Mouse (Mus musculus): Measurements from ENCODE around the gene Pafah1b1. TPM values are rescaled to one million over a fixed set of nuclear protein-coding genes. Genes with fewer than 3 reads are reported as not detected.

Pafah1b1 gene
- polyA plus RNA-seq, 1 experiment from 2014 or later = 59.8 TPM

DNA sequence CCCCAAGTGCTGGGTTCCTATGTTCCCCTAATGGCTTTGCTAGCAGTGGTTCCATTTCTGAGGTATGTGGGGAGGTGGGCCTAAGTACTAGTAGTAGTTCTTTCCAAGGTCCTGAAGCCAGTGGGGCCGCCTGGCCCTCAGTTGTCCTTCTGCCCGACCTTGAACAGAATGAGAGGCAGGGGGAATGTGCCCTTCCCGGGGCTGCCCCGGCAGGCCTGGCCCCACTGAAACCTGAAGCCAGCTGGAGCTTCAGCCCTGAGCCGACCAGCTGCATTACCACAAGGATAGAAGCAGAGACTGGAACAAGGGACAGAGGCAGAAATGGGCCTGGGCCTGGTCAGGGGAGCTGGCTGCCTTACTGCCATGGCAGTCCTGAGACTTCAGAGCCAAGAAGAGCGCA lies 71.1 kb downstream of the Pafah1b1 start:
- WGBS = 74% methylated on average over 6 of the region's 6 CpGs
- H3K36me3 ChIP-seq = peaks cover 14% of the 10 kb centered on the region

DNA sequence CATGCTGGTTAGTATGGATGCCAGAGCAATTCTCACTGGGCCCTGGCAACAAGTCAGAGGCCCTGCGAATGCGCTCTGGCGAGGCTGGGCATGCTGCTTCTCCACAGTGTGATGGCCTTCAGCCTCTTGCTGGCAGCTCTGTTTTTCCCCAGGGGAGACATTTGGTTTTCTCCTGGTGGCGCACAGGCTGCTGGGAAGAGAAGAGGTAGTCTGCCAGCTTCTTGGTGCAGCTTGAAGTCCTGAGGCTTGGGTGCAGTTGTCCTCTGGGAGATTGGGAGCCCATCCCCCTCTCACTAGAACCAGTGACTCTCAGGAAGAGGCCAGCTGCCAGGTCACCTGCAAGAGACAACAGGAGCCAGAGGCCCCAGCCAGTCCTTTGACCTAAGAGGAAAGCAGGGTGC lies 71.7 kb downstream of the Pafah1b1 start:
- H3K9me3 ChIP-seq = no peaks in the 10 kb centered on the region
- H3K9ac ChIP-seq (replicated peaks) = no peak overlapping the region
- H3K4me2 ChIP-seq (replicated peaks) = no peak overlapping the region
- 67% methylated on average over 4 of the region's 4 CpGs for WGBS
- peaks cover 28% of the 10 kb centered on the region for H3K4me1 ChIP-seq
- peaks cover 8% of the 10 kb centered on the region for H3K36me3 ChIP-seq
- no peak overlapping the region for H3K27ac ChIP-seq (replicated peaks)
- H3K27me3 ChIP-seq = no peaks in the 10 kb centered on the region
- no peak for ATAC-seq (replicated peaks)
- no peak overlapping the region for H3K4me3 ChIP-seq

More for the DNA sequence above, 71.1 kb downstream of the Pafah1b1 start:
- Histone ChIP-seq H3K4me2 (replicated peaks) (no peak overlapping the region), H3K4me1 (peaks cover 27% of the 10 kb centered on the region), H3K4me3 (no peak overlapping the region), H3K9me3 (no peaks in the 10 kb centered on the region), H3K9ac (replicated peaks) (no peak overlapping the region), H3K27ac (replicated peaks) (no peak overlapping the region), H3K27me3 (no peaks in the 10 kb centered on the region)
- ATAC-seq (replicated peaks) = no peak

DNA sequence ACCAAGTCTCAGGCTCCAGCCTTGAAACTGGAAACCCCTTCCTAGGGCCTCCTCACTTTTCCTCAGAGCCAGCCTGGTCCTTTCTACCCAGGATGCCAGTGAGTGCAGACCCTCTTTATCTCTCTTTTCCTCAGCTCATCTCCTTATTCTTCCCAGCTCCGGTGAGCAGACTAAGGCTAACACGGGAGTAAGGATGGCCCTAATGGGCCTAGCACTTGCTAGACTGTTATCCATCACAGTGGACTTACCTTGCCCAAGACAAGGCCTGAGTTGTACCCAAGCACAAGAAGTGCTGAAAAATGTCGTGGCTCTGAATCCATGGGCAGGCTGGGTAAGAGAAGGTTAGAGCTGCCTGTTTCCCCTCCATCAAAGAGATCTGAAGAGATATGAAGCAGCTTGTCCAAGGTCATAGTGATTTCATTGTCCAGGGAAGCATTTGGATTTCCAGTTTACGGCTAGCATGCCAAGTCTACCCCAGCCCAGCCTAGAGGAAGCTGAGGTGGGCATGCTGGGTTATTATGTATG lies 73.8 kb downstream of the Pafah1b1 start:
- Histone ChIP-seq H3K4me2 (replicated peaks) (peak overlapping the region; percentile 86), H3K4me3 (no peak overlapping the region; the same call in 1 of the 2 replicates), H3K36me3 (no peaks in the 10 kb centered on the region), H3K9ac (replicated peaks) (0 out of 2 replicates have a peak overlapping the region, but pooled peaks have one; percentile 85), H3K27ac (replicated peaks) (no peak overlapping the region), H3K4me1 (peaks cover 28% of the 10 kb centered on the region), H3K9me3 (no peaks in the 10 kb centered on the region), H3K27me3 (no peaks in the 10 kb centered on the region)
- no peak for ATAC-seq (replicated peaks)
- WGBS = 64% methylated on average over 4 of the region's 4 CpGs

GRCm38 (mm10) chr11:74649647-74650551 lies 74.6 kb downstream of the Pafah1b1 start:
- H3K4me2 ChIP-seq (replicated peaks) = peak overlapping the region; percentile 86
- H3K27me3 ChIP-seq = no peaks in the 10 kb centered on the region
- WGBS = 2% methylated on average over 50 of the region's 53 CpGs
- H3K27ac ChIP-seq (replicated peaks) = peak overlapping the region; percentile 75; the same call in 1 of the 2 replicates
- ATAC-seq (replicated peaks) = peak; percentile 55
- no peaks in the 10 kb centered on the region for H3K36me3 ChIP-seq
- H3K9ac ChIP-seq (replicated peaks) = peak overlapping the region; percentile 85
- no peaks in the 10 kb centered on the region for H3K9me3 ChIP-seq
- H3K4me3 ChIP-seq = peak overlapping the region; percentile 100
- H3K4me1 ChIP-seq = peaks cover 28% of the 10 kb centered on the region

- no peaks in the 10 kb centered on the region for H3K27me3 ChIP-seq
- H3K9me3 ChIP-seq = no peaks in the 10 kb centered on the region
- H3K4me2 ChIP-seq (replicated peaks) = peak within 1 kb of the TSS; percentile 86
- H3K9ac ChIP-seq (replicated peaks) = peak within 1 kb of the TSS; percentile 85
- ATAC-seq (replicated peaks) = peak; percentile 92
- H3K4me3 ChIP-seq = peak within 1 kb of the TSS; percentile 100
- no peaks in the 10 kb centered on the region for H3K36me3 ChIP-seq
- H3K27ac ChIP-seq (replicated peaks) = peak within 1 kb of the TSS; percentile 75
- H3K4me1 ChIP-seq = peaks cover 28% of the 10 kb centered on the region
- under 1% methylated on average over 57 of the region's 58 CpGs for WGBS
Measured at GRCm38 (mm10) chr11:74649095-74649646, 75.3 kb downstream of the Pafah1b1 start, which contains the start of gene Cluh. Gene Cluh, plus strand, starts transcription at chr11:74649495.

DNA sequence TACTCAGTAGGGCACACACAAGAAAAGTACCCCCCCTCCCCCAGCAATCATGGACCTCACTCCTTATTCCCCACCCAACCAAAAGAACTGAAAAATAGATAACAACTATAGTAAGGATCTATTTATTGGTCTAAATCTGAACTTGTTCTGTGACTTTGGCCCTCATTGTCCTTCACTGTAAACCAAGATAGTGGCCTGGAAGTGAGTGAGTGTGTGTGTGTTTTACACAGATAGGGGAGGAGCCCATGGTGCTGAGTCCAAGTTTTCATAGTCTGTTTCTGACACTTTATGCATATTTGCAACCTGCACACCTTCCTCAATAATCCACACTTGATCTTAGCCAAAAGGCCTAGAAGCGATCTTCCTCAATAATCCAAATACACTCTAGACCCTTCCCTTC lies 75.8 kb downstream of the Pafah1b1 start:
- no peaks in the 10 kb centered on the region for H3K27me3 ChIP-seq
- H3K4me3 ChIP-seq = peak overlapping the region; percentile 100
- H3K4me2 ChIP-seq (replicated peaks) = peak overlapping the region; percentile 86
- H3K9me3 ChIP-seq = no peaks in the 10 kb centered on the region
- H3K4me1 ChIP-seq = peaks cover 28% of the 10 kb centered on the region
- ATAC-seq (replicated peaks) = no peak
- 3% methylated on average over 1 of the region's 1 CpGs for WGBS
- H3K27ac ChIP-seq (replicated peaks) = peak overlapping the region; percentile 75
- H3K36me3 ChIP-seq = no peaks in the 10 kb centered on the region
- peak overlapping the region; percentile 85 for H3K9ac ChIP-seq (replicated peaks)

- Histone ChIP-seq H3K4me3 (no peak overlapping the region), H3K4me1 (peaks cover 25% of the 10 kb centered on the region), H3K4me2 (replicated peaks) (no peak overlapping the region), H3K27ac (replicated peaks) (no peak overlapping the region), H3K9ac (replicated peaks) (no peak overlapping the region), H3K9me3 (no peaks in the 10 kb centered on the region), H3K36me3 (no peaks in the 10 kb centered on the region), H3K27me3 (no peaks in the 10 kb centered on the region)
- WGBS = 81% methylated on average over 1 of the region's 1 CpGs
- no peak for ATAC-seq (replicated peaks)
Measured at GRCm38 (mm10) chr11:74647966-74648365, 76.5 kb downstream of the Pafah1b1 start.

- no peaks in the 10 kb centered on the region for H3K36me3 ChIP-seq
- H3K4me2 ChIP-seq (replicated peaks) = no peak overlapping the region
- no peak overlapping the region for H3K27ac ChIP-seq (replicated peaks)
- 0 out of 2 replicates have a peak, but pooled peaks cover 3% of the 10 kb centered on the region for H3K27me3 ChIP-seq
- ATAC-seq (replicated peaks) = no peak
- H3K9ac ChIP-seq (replicated peaks) = no peak overlapping the region
- H3K9me3 ChIP-seq = no peaks in the 10 kb centered on the region
- 68% methylated on average over 1 of the region's 1 CpGs for WGBS
- peaks cover 19% of the 10 kb centered on the region for H3K4me1 ChIP-seq
- H3K4me3 ChIP-seq = no peak overlapping the region
Measured at GRCm38 (mm10) chr11:74639628-74640027, 84.8 kb downstream of the Pafah1b1 start.

- Histone ChIP-seq H3K27ac (replicated peaks) (peak overlapping the region; percentile 89), H3K4me3 (peak overlapping the region; percentile 68), H3K36me3 (no peaks in the 10 kb centered on the region), H3K9ac (replicated peaks) (peak overlapping the region; percentile 77), H3K27me3 (0 out of 2 replicates have a peak, but pooled peaks cover 3% of the 10 kb centered on the region), H3K4me2 (replicated peaks) (peak overlapping the region; percentile 94), H3K4me1 (peaks cover 19% of the 10 kb centered on the region), H3K9me3 (no peaks in the 10 kb centered on the region)
- WGBS = 9% methylated on average over 9 of the region's 9 CpGs
- ATAC-seq (replicated peaks) = peak; percentile 36
Measured at GRCm38 (mm10) chr11:74638791-74639411, 85.6 kb downstream of the Pafah1b1 start.

GRCm38 (mm10) chr11:74637971-74638790 lies 86.3 kb downstream of the Pafah1b1 start:
- ATAC-seq (replicated peaks) = peak; percentile 84
- H3K27me3 ChIP-seq = 0 out of 2 replicates have a peak, but pooled peaks cover 3% of the 10 kb centered on the region
- peak overlapping the region; percentile 77 for H3K9ac ChIP-seq (replicated peaks)
- peaks cover 19% of the 10 kb centered on the region for H3K4me1 ChIP-seq
- peak overlapping the region; percentile 89 for H3K27ac ChIP-seq (replicated peaks)
- peak overlapping the region; percentile 68 for H3K4me3 ChIP-seq
- H3K9me3 ChIP-seq = no peaks in the 10 kb centered on the region
- no peaks in the 10 kb centered on the region for H3K36me3 ChIP-seq
- H3K4me2 ChIP-seq (replicated peaks) = peak overlapping the region; percentile 94
- under 1% methylated on average over 81 of the region's 86 CpGs for WGBS

- WGBS = 17% methylated on average over 8 of the region's 8 CpGs
- Histone ChIP-seq H3K27ac (replicated peaks) (peak overlapping the region; percentile 89), H3K9me3 (no peaks in the 10 kb centered on the region), H3K4me3 (peak overlapping the region; percentile 68), H3K27me3 (0 out of 2 replicates have a peak, but pooled peaks cover 3% of the 10 kb centered on the region), H3K36me3 (no peaks in the 10 kb centered on the region), H3K4me2 (replicated peaks) (peak overlapping the region; percentile 94), H3K9ac (replicated peaks) (peak overlapping the region; percentile 77), H3K4me1 (peaks cover 19% of the 10 kb centered on the region)
- peak; percentile 30; the same call in 1 of the 2 replicates for ATAC-seq (replicated peaks)
Measured at GRCm38 (mm10) chr11:74637486-74637885, 87.0 kb downstream of the Pafah1b1 start.

Data from forebrain, embryonic 15.5 days (tissue).